Mouse (Mus musculus) embryonic fibroblast, embryonic 13.5 days (primary cell): ENCODE results near the gene Fzd7.

ENCODE experiments used
- CTCF ChIP-seq: IDR thresholded peaks from 2 replicates; pipeline ENCODE4 v1.5.1; 2011; ENCODE audit warnings: mild to moderate bottlenecking, control low read depth, low read length, moderate library complexity, borderline replicate concordance; ENCODE audit not compliant: insufficient read depth
- POLR2A ChIP-seq: IDR thresholded peaks from 2 replicates; pipeline ENCODE4 v1.6.1; 2011; ENCODE audit warnings: low read depth, mild to moderate bottlenecking, control low read depth, low read length, moderate library complexity

DNA sequence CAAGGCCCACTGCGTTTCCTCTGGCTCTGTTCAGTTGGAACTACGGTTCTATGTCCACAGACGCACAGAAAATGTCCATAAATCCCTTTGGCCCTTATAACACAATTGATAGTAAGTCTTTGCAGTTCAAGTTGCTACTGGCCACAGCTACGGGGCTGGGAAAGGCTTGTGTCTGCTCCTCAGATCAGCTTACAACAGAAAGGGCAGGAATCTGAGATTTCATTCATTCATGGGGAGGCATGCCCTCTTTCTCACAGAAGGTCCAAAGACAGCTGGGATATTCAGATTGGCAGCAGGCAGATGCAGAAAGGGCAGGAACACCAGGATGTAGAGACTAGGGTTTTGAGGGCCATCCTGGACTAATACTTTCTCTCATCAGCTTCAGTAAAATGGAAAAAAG lies 43.9 kb upstream of the Fzd7 start:
- TF ChIP-seq CTCF (no peak), POLR2A (no peak)
